Mouse (Mus musculus) gastrocnemius, postnatal 4 days (tissue): ENCODE measurements around the gene Lypla2. TPM values are rescaled to one million over a fixed set of nuclear protein-coding genes. Genes with fewer than 3 reads are reported as not detected.

Experiments
- DNase-seq, 2 experiments: peaks; one replicate each; pipeline ENCODE4 v3.0.0; 2021 to 2022; ENCODE audit warnings: low spot score in 2 of 2, mixed read lengths in 2 of 2
- total RNA-seq, 2 experiments: library from RNA; stranded (reverse); gene quantifications; 2 replicates each; pipeline ENCODE4 v1.2.3; 2021

The Lypla2 gene
- total RNA-seq, 2 experiments from 2014 or later = 36.5 to 39.6 TPM

DNA sequence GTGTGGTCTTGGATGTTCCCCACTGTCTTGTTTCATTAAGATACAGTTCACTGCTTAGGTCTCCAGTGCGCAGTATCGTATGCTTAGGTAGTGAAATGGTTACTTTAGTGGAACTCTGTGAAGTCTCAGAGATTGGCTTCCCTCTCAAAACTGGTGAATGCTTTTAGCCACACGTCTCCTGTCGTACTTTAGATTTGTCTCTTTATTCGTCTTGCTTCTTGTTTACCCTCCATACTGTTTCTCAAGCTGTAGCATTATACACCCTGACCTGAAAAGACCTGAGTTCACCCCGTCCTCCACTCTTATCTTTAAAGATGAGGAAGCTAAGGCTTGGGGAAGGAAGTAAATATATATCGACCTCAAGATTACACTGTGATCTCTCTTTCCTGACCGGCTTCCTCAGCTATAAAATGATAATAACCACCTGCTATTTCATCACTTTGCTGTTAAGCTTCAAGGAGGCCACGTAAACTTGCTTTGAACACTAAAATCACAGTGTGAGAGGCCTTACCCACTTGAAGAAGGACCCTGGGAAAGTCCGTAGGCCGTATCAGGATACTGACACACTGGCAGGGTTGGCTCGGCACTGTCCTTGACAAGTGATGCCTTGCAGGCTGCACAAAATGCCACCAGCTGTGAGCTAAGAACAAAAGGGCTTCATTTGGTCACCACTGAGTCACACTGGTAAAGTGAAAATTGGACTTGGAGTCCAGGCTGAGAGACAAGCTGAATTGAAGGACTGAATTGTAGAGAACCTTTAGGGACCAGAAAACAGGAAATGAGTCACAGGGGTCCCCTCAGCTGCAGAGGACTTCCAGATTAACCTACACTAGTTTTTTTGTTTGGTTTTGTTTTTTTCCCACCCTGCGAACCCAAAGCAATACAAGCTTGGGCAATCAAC is 735 bp upstream of the Lypla2 start:
- DNase-seq = no peak

DNA sequence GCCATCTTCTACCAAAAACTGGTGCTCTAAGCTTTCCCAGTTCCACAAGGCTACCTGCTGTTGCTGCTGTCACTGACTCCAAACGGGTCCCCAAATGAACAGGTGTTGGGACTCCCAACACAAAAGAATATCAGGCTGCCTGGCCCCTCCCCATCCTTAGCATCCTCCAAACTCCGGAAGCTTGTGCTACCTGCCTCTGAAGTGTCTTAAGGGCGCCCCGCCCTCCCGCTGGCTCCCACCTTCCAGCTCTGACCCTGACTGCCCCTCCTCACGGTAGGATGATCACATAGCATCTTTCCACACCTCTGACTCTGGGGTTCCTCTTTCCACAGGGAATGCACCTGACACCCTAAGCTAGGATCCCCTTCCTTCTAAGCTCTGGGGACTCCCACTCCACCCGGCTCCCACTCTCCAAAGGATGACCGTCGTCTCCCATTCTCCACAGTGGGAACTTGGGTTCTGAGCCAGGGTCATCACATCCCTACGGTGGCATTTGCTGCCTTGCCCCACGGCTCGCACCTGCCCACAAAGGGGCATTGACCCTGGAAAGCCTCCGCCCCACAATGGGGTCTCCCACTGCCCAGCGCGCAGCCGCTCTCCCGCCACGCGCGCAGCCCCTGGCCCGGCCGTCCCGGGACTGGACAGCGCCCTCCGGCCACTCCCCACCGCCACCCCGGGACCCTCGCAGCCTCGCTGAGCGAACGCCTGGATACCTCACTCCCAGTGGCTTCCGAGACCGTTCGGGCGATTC is 446 bp downstream of the Lypla2 start:
- DNase-seq = no peak

DNA sequence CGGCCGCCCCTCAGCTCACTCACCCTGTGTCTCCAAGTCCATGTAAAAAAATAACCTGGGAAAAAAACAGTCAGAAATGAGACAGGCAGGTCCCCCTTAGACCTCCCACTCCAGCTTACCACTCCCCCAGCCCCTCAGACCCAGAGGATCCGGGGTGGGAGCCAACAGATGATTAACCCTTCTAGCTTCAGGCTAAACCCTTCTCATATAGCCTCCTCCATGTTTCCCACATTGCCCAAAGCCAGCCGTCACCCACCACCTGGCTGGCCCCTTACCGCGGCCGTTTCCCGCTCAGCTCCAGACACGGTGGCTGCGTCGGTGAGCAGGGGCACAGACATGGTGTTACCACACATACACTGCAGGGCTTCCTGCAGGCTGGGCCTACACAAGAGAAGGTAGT is 1.8 kb downstream of the Lypla2 start:
- no peak for DNase-seq

DNA sequence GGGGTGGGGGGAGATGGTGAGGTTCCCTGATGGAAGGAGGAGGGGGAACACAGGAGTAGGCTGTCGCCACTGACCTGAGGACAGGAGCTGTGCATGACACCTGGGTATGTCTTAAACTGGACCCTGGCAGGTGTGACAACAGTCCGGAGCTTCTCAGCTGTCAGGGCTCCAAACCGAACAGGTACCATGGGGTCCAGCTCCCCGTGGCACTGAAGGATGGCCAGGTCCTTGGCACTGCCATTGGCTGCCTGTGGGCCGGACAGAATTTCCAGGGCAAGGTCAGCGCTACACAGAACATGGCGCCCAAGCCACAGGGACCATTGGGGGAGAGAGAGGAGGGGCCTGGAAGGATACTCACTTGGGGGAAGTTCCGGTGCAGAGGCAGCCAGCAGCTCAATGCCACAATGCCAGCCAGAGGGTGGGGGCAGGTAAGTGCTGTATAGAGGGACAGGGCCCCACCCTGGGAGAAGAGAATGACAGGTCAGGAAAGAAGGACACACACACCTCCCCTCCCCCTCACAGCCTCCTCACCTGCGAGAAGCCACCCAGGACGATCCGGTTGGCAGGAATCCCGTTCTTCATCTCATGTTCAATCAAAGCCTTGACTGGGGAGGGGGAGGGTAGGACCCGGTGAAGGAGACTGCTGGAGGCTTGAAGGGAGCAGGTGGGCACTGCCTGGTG is 3.2 kb downstream of the Lypla2 start:
- no peak for DNase-seq

DNA sequence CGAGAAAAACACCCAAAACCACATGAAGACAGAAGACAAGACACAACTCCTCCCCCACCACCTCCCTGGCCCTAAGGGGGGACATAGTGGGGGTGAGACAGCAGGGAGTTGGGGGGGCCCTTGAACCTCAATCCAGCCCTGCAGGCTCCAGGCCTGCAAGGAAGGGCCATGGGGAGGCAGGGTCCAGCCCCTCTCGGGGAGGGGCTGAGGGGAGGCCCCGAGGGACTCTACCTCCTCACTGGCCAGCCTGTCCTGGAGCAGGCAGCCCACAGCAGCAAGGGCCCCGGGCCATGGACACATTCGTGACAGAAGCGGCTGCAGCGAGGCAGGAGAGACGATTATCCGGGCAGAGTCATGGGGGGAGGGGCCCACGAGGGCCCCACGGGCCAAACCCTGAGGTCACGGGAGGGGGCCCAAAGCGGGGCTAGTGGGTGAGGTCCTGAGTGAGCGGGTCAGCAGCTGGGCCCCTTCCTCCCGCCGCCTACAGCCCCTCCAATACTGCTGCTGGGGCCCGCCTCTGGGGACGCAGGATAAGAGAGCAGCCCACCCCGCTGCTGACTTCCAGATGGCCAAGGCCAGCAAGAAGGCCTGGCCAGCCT is 4.1 kb downstream of the Lypla2 start:
- DNase-seq = peak; percentile 24 to 39

DNA sequence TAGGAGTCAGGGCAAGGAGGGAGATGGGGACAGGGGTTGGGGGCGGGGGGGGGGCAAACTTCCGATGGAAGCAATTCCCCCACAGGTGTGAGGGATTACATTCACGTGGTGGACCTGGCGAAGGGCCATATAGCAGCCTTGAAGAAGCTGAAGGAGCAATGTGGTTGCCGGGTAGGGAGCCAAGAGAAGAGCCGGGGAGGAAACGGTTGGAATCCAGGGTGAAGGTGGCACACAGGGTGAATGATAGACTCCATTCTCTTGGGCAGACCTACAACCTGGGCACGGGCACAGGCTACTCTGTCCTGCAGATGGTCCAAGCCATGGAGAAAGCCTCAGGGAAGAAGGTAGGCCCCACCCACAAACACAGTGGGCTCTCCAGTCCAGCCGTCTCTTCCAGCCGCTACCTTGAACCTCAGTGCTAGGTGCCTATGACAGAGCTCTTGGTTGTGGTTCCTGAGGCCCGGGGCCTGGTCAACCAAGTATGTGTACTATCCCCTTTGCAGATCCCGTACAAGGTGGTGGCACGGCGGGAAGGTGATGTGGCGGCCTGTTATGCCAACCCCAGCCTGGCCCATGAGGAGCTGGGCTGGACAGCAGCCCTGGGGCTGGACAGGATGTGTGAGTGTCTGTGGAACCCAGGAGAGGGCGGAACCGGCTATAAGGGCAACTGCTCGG is 5.2 kb downstream of the Lypla2 start:
- DNase-seq = peak in 1 of 2 experiments; percentile 20

DNA sequence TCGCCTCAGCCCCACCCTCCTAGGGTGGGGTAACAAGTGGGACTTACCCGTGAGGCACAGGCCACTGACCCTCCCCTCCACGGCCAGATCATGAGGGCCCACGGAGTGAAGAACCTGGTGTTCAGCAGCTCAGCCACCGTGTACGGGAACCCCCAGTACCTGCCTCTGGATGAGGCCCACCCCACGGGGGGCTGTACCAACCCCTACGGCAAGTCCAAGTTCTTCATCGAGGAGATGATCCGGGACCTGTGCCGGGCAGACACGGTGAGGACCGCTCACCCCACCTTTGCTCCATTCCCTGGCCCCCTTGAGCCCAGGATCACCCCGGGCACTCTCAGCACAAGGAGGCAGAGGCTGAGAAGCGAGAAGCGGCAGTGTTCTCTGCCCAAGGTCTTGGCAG is 6.1 kb downstream of the Lypla2 start:
- DNase-seq = peak in 1 of 2 experiments; percentile 17

DNA sequence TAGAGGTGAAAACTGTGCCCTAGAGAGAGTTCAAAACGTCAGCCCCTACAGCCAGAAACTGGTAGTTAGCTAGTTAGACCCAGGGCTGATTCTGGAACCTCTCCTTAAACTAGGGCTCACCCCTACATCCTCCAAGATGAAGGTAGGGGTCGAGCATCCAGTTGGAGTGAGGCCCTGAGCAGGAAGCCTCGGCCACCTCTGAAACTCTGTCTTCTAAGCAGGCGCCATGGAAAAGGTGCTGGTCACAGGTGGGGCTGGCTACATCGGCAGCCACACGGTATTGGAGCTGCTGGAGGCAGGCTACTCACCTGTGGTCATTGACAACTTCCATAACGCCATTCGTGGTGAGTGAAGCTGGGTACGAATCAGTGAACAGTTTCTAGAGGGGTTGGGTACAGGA is 7.3 kb downstream of the Lypla2 start:
- DNase-seq = no peak

DNA sequence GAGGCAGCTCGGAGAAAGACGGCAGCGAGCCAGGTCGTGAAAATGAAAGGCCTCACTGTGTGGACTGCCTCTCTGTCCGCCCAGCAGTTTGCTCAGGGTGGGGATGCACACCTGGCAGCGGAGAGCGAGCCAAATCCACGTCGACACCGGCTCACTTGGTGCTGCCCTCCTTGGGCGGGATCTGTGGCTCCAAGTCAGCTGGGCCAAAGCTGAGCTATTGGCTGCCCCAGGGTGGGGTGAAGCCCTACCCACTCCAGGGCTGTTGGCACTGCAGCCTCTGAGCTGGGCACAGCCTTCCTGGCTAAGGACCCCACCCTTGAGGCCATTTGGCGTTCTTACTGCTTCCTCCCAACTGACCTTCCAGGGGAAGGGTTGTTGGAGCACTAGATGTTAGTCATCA is 8.0 kb downstream of the Lypla2 start:
- DNase-seq = peak; percentile 25 to 41

DNA sequence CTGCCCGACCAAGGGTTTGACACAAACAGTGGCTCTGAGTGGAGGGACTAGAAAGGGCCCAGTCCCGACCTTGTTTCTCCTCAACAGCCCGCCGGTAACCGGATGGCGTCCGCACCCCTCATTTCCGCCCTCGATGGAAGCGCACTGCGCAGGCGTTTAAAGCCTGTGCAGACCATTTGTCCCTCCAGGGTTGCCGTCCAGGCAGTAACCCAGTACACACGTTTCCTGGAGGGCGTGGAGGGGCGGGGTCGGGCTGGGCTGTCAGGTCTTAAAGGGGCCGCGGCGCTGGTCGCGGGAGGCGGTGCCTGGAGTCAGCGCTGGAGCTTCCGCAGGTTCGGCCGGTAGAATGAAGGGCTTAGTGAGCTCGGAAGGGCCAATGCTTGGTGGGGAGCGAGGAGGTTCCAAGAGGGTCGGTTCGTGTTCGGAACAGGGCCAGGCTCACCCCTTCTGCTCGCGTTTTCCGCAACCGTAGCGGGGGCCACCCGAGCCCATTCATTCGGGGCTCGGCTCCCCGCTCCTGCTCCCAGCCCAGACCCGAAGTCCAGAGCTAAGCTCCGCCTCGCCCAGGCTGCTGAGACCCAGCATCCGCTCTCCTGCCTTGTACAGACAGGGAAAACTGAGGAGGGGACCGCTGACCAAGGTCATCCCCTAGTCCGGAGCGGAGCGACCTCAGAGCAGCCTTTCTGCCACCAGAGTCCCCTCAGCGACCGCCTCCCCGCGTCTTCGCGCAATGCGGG is 8.8 kb downstream of the Lypla2 start, which contains the start of gene Gale:
TSS of gene Gale (plus strand) at position 271 of the 737 bp plus-strand sequence.
- DNase-seq = peak; percentile 80 to 93

DNA sequence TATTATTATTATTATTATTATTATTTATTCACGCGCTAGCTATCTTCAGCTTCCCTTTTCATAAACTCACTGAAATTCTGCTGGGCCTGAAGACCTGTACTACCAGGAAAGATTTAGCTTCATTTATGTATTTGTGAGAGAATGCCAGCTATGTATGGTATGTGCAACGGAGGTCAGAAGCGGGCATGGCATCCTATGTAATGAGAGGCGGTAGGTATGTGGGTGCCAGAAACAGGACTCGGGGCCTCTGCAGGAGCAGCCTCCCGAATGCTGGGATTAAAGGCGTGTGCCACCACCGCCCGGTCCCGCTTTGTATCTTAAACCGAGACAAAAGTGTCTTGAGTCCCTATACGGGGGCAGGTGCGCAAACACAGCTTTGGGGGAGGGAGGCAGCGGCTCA is 9.5 kb downstream of the Lypla2 start:
- no peak for DNase-seq

DNA sequence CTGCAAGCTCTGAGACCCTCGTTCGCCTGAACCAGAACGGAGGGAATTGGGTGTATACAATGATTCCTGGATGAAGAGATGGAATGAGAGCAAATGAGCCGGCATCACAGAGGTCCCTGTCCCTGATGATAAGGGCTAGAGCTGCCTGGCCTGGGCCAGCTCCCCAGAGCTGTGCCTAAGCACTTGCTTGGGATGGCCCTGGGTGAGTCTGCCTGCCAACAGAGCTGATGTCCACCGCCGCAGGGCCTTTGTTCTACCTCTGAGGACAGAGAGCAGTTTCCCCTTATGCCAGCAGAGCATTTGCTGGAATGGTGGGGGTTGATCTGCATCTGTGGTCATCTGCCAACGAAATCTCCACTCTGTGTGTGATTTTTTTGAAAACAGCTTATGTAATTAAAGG is 10.2 kb downstream of the Lypla2 start:
- DNase-seq = peak in 1 of 2 experiments; percentile 13

DNA sequence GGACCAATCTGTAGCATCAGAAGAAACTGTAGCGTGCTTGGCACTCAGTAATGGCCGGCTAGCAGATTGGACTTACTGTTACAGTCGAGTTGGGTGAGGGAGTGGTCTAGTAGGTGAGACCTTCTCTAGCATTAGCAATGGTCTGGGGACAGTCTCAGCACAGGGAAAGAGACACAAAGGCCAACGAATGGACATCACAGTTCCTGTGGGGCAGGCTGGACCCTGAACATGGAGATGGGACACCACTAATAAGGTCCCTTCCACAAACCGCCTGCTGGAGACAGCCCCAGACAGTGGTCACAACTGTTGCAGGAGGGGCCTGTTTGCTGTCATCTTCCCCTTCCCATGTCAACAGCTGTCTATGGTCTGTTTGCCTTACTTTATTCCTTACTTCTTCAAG is 10.7 kb downstream of the Lypla2 start:
- peak in 1 of 2 experiments; percentile 11 for DNase-seq

DNA sequence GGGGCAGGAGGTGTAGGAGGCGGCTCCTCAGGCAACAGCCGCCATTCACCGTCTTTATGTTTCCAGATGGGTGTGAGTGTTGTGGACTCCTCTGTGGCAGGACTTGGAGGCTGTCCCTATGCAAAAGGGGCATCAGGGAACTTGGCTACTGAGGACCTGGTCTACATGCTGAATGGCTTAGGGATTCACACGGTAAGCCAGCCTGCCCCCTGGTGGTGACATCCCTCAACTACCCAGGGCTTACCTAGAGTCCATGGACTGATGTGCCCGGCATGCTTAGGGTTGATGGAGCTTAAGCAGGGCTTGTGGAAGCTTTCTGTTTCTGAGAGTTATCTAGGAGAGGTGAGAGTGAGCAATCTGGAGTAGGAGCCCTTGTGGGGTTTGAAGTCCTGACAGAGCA is 11.7 kb downstream of the Lypla2 start:
- peak; percentile 62 to 77 for DNase-seq

DNA sequence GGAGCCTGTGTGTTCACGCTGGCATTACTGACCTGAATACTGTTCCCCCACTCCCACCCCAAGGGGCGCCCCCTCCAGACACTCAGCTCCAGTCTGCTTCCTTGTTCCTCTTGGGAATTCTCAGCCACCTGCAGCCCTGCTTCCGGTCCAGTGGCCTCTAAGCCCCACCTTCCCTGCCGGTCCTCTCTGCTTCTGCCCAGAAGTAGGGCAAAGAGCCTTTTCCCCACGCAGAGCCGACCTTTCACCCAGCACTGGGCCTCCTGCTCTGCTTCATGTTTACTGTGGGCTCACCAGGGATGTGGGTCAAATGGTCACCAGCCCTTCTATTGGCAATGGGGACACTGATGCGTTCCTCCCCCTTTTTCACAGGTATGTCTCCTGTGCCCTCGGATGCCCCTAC is 14.1 kb downstream of the Lypla2 start:
- DNase-seq = peak in 1 of 2 experiments; percentile 14

DNA sequence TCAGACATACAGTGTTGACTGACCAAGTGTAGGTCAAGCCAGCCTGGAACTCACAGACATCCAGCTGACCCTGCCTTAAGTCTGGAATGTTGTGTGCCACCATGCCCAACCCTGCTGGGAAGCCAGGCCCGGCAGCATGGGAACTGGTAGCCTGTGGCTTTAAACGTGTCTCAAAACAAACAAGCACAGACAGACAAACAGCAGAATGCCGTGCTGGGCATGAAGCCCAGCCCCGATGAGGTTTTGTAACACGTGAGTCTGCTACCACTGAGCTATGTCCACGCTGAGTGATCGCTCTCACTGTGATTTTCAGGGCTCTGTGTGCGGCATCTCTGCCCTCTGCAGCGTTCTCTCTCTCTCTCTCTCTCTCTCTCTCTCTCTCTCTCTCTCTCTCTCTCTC is 16.5 kb downstream of the Lypla2 start:
- no peak for DNase-seq

DNA sequence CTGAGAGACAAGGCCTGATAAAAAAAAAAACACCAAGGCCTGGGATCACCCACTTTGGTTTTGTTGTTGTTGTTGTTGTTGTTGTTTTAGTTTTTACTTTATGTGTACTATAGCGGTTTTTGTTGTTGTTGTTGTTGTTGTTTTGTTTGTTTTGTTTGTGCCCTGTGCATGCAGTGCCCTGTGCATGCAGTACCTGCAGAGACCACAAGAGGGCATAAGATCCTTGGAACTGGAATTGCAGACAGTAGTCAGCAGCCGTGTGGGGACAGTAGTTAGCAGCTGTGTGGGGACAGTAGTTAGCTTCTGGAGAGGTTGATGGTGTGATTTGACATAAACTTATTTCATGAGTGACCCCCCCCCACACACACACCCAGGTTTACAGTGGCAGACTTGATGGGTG is 18.2 kb downstream of the Lypla2 start:
- DNase-seq = peak; percentile 62 to 76

DNA sequence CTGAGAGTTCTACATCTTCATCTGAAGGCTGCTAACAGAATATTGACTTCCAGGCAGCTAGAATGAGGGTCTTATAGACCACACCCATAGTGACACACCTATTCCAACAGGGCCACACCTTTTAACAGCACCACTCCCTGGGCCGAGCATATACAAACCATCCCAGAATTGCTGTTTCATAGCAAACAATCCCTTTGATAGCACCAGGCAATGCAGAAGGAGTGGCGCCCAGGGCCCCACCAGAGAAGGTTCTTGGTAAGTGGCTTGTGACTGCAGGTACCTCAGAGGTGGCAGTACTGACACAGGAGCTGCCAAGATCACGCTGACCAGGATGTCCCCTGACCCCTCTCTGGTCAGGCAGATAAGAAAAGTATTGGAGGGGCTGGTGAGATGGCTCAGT is 19.2 kb downstream of the Lypla2 start:
- no peak for DNase-seq

DNA sequence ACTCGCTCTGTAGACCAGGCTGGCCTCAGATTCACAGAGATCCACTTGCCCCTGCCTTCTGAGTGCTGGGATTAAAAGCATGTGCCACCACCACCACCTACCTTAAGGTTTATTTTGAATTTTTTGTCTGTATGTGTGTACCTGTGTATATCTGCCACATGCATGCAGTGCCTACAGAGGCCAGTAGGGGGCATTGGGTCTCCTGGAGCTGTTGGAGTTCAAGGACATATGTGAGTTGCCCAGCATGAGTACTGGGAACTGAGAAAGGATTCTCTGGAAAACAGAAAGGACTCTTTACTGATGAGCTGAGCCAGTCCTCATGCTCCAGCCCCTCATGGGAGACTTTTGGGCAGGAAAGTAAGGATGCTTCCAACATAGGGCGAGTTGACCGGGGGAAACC is 20.9 kb downstream of the Lypla2 start:
- no peak for DNase-seq

DNA sequence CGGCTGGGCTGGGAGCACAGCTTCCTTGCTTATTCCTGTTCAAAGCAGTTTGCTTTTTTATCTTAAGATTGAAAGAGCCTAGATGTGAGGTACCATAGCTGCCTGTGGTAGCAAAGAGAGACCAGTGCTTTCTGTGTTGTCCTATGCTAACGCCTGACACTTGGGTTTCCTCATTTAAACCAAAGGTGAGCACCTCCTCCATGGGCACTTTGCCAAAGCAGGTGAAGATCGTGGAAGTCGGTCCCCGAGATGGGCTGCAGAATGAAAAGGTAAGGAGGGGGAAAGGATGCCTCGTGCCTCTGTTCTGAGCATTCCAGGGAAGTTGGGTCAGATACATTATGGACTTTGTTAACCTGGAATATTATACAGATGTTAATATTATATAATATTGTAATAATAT is 22.1 kb downstream of the Lypla2 start:
- DNase-seq = no peak
